Mouse (Mus musculus) thymus, adult 2 months (tissue): ENCODE results near the gene Tuba8.

Experiments
- CTCF ChIP-seq: fragments of 200-500 bp; IDR thresholded peaks from 2 replicates; pipeline ENCODE4 v1.5.1; 2012; ENCODE audit warnings: mild to moderate bottlenecking, control low read depth, low read length, moderate library complexity, borderline replicate concordance; ENCODE audit not compliant: control insufficient read depth, poor library complexity, insufficient read depth; ENCODE audit errors: extremely low read depth
- POLR2A ChIP-seq: fragments of 200-500 bp; IDR thresholded peaks from 2 replicates; pipeline ENCODE4 v1.6.1; 2012; ENCODE audit warnings: mild to moderate bottlenecking, low read length, control low read depth, moderate library complexity; ENCODE audit not compliant: control insufficient read depth, poor library complexity, insufficient read depth; ENCODE audit errors: extremely low read depth

- TF ChIP-seq CTCF (0 out of 2 replicates have a peak, but pooled peaks have one; percentile 20), POLR2A (no peak)
These were observed 15.4 kb upstream of the Tuba8 start for GRCm38 (mm10) chr6:121194956-121195731.
